Mouse (Mus musculus): Measurements from ENCODE around the gene Gpr180.

DNA sequence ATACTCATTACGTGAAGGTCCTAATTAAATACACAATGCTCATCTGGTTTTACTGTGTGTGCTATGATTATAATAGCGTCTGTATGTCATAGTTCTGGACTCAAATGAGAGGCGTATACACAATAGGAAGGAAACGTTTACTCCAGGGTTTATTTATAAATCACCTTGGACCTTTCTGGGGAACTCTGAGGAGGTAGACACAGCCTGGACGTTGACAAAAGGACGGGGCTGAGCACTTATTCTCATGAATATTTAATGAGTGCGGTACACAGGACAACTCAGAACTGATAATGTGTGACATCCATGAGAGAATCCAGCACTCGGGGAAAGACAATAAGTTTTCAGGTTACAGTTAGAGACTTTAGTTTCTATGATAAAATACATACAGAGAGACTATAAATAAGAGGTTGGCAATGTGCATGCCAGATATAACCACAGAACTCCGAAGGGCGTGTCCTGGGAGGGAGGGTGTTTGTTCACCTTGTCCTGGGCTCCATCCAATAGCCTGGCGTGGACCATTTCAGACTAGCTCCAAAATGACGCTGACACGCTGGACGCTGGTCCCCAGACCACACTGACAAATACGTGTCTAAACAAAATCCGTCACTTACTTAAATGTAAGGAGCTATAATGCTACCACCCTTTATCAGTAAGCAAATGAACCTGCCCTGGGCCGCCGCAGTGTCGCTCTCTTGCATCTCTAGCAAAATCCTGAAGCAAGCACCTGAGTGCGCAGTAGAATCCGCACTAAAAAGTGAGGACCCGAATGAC is 48.3 kb upstream of the Gpr180 start:
- TF ChIP-seq CTCF (IDR thresholded peaks at IDR 0.05; ENCODE audit: low read depth, low read length) (no peak), GATA1 (IDR thresholded peaks at IDR 0.05; ENCODE audit: borderline replicate concordance, low read length) (no peak), TAL1 (conservative IDR thresholded peaks at IDR 0.05; ENCODE audit: low read depth, low read length) (no peak)
